Mouse (Mus musculus): ENCODE results near the gene Shc2. TPM values are rescaled to one million over a fixed set of nuclear protein-coding genes. Genes with fewer than 3 reads are reported as not detected.
A peak's percentile ranks its signal among the peaks of the same experiment; 100 is the strongest.

Gene Shc2
- polyA plus RNA-seq, 1 experiment from 2014 or later = 2.7 TPM

- peaks cover 16% of the 10 kb centered on the region for H3K4me1 ChIP-seq (replicated peaks)
- no peak overlapping the region for H3K4me3 ChIP-seq
- no peak overlapping the region for H3K27ac ChIP-seq (ENCODE audit: poor library complexity, severe bottlenecking)
- WGBS = 82% methylated on average over 8 of the region's 8 CpGs
- no peak overlapping the region for H3K9ac ChIP-seq
- no peaks in the 10 kb centered on the region for H3K36me3 ChIP-seq
- no peak overlapping the region for H3K4me2 ChIP-seq
- peaks cover 61% of the 10 kb centered on the region for H3K27me3 ChIP-seq (replicated peaks)
- no peaks in the 10 kb centered on the region for H3K9me3 ChIP-seq (replicated peaks)
- ATAC-seq (ENCODE audit: insufficient number of reproducible peaks, low FRiP score) = no peak
Measured at GRCm38 (mm10) chr10:79636287-79636686, 1.4 kb downstream of the Shc2 start.

GRCm38 (mm10) chr10:79633006-79633777 is 4.5 kb downstream of the Shc2 start:
- Histone ChIP-seq H3K27me3 (replicated peaks) (peaks cover 34% of the 10 kb centered on the region), H3K9ac (no peak overlapping the region), H3K36me3 (no peaks in the 10 kb centered on the region), H3K9me3 (replicated peaks) (no peaks in the 10 kb centered on the region), H3K27ac (ENCODE audit: poor library complexity, severe bottlenecking) (no peak overlapping the region), H3K4me3 (no peak overlapping the region), H3K4me2 (no peak overlapping the region), H3K4me1 (replicated peaks) (peaks cover 8% of the 10 kb centered on the region)
- ATAC-seq (ENCODE audit: insufficient number of reproducible peaks, low FRiP score) = no peak
- WGBS = 76% methylated on average over 17 of the region's 17 CpGs

GRCm38 (mm10) chr10:79631432-79631831 is 6.3 kb downstream of the Shc2 start:
- Histone ChIP-seq H3K4me1 (replicated peaks) (no peaks in the 10 kb centered on the region), H3K27me3 (replicated peaks) (peaks cover 16% of the 10 kb centered on the region; the same call in 1 of the 2 replicates)

GRCm38 (mm10) chr10:79628377-79628776 is 9.3 kb downstream of the Shc2 start:
- no peak for ATAC-seq (ENCODE audit: insufficient number of reproducible peaks, low FRiP score)
- H3K4me1 ChIP-seq (replicated peaks) = no peaks in the 10 kb centered on the region
- no peak overlapping the region for H3K4me3 ChIP-seq
- H3K9me3 ChIP-seq (replicated peaks) = no peaks in the 10 kb centered on the region
- 79% methylated on average over 5 of the region's 5 CpGs for WGBS
- no peaks in the 10 kb centered on the region for H3K36me3 ChIP-seq
- no peak overlapping the region for H3K27ac ChIP-seq (ENCODE audit: poor library complexity, severe bottlenecking)
- no peak overlapping the region for H3K9ac ChIP-seq
- peaks cover 11% of the 10 kb centered on the region; the same call in 1 of the 2 replicates for H3K27me3 ChIP-seq (replicated peaks)
- no peak overlapping the region for H3K4me2 ChIP-seq

More at GRCm38 (mm10) chr10:79631432-79631831, 6.3 kb downstream of the Shc2 start:
- WGBS = 78% methylated on average over 4 of the region's 4 CpGs
- no peaks in the 10 kb centered on the region for H3K9me3 ChIP-seq (replicated peaks)
- H3K4me3 ChIP-seq = no peak overlapping the region
- H3K9ac ChIP-seq = no peak overlapping the region
- H3K36me3 ChIP-seq = no peaks in the 10 kb centered on the region
- no peak overlapping the region for H3K4me2 ChIP-seq
- ATAC-seq (ENCODE audit: insufficient number of reproducible peaks, low FRiP score) = no peak
- H3K27ac ChIP-seq (ENCODE audit: poor library complexity, severe bottlenecking) = no peak overlapping the region

GRCm38 (mm10) chr10:79626156-79626555 is 11.6 kb downstream of the Shc2 start:
- Histone ChIP-seq H3K27me3 (replicated peaks) (peaks cover 15% of the 10 kb centered on the region; the same call in 1 of the 2 replicates), H3K27ac (ENCODE audit: poor library complexity, severe bottlenecking) (no peak overlapping the region), H3K9me3 (replicated peaks) (no peaks in the 10 kb centered on the region), H3K4me2 (no peak overlapping the region), H3K9ac (no peak overlapping the region), H3K36me3 (no peaks in the 10 kb centered on the region), H3K4me1 (replicated peaks) (no peaks in the 10 kb centered on the region), H3K4me3 (no peak overlapping the region)
- ATAC-seq (ENCODE audit: insufficient number of reproducible peaks, low FRiP score) = no peak
- 78% methylated on average over 10 of the region's 10 CpGs for WGBS

GRCm38 (mm10) chr10:79625398-79625797 is 12.3 kb downstream of the Shc2 start:
- no peaks in the 10 kb centered on the region for H3K36me3 ChIP-seq
- no peak overlapping the region for H3K9ac ChIP-seq
- no peaks in the 10 kb centered on the region for H3K9me3 ChIP-seq (replicated peaks)
- no peak for ATAC-seq (ENCODE audit: insufficient number of reproducible peaks, low FRiP score)
- no peak overlapping the region for H3K27ac ChIP-seq (ENCODE audit: poor library complexity, severe bottlenecking)
- peaks cover 18% of the 10 kb centered on the region; the same call in 1 of the 2 replicates for H3K27me3 ChIP-seq (replicated peaks)
- no peak overlapping the region for H3K4me3 ChIP-seq
- H3K4me2 ChIP-seq = no peak overlapping the region
- 75% methylated on average over 9 of the region's 9 CpGs for WGBS
- H3K4me1 ChIP-seq (replicated peaks) = no peaks in the 10 kb centered on the region

GRCm38 (mm10) chr10:79623950-79624349 is 13.8 kb downstream of the Shc2 start:
- Histone ChIP-seq H3K27ac (ENCODE audit: poor library complexity, severe bottlenecking) (no peak overlapping the region), H3K4me2 (no peak overlapping the region), H3K4me3 (no peak overlapping the region), H3K4me1 (replicated peaks) (no peaks in the 10 kb centered on the region), H3K9ac (no peak overlapping the region), H3K36me3 (no peaks in the 10 kb centered on the region), H3K27me3 (replicated peaks) (peaks cover 18% of the 10 kb centered on the region; the same call in 1 of the 2 replicates), H3K9me3 (replicated peaks) (no peaks in the 10 kb centered on the region)
- ATAC-seq (ENCODE audit: insufficient number of reproducible peaks, low FRiP score) = no peak
- WGBS = 73% methylated on average over 12 of the region's 12 CpGs

- Histone ChIP-seq H3K27ac (ENCODE audit: poor library complexity, severe bottlenecking) (no peak overlapping the region), H3K4me1 (replicated peaks) (peaks cover 21% of the 10 kb centered on the region), H3K27me3 (replicated peaks) (peaks cover 35% of the 10 kb centered on the region), H3K4me2 (no peak overlapping the region), H3K4me3 (no peak overlapping the region), H3K9me3 (replicated peaks) (no peaks in the 10 kb centered on the region), H3K36me3 (no peaks in the 10 kb centered on the region), H3K9ac (no peak overlapping the region)
- 80% methylated on average over 5 of the region's 5 CpGs for WGBS
- ATAC-seq (ENCODE audit: insufficient number of reproducible peaks, low FRiP score) = no peak
Measured at GRCm38 (mm10) chr10:79616376-79616775, 21.3 kb downstream of the Shc2 start.

GRCm38 (mm10) chr10:79615860-79616259 is 21.9 kb downstream of the Shc2 start:
- 17% methylated on average over 8 of the region's 8 CpGs for WGBS
- Histone ChIP-seq H3K36me3 (no peaks in the 10 kb centered on the region), H3K4me1 (replicated peaks) (peaks cover 21% of the 10 kb centered on the region), H3K4me3 (no peak overlapping the region), H3K27me3 (replicated peaks) (peaks cover 40% of the 10 kb centered on the region), H3K9me3 (replicated peaks) (no peaks in the 10 kb centered on the region), H3K4me2 (no peak overlapping the region), H3K27ac (ENCODE audit: poor library complexity, severe bottlenecking) (no peak overlapping the region), H3K9ac (no peak overlapping the region)
- no peak for ATAC-seq (ENCODE audit: insufficient number of reproducible peaks, low FRiP score)

- 89% methylated on average over 1 of the region's 1 CpGs for WGBS
- Histone ChIP-seq H3K9me3 (replicated peaks) (no peaks in the 10 kb centered on the region), H3K4me3 (peak overlapping the region; percentile 59), H3K27ac (ENCODE audit: poor library complexity, severe bottlenecking) (no peak overlapping the region), H3K4me1 (replicated peaks) (peaks cover 21% of the 10 kb centered on the region), H3K36me3 (no peaks in the 10 kb centered on the region), H3K9ac (0 out of 2 replicates have a peak overlapping the region, but pooled peaks have one; percentile 62), H3K27me3 (replicated peaks) (peaks cover 53% of the 10 kb centered on the region), H3K4me2 (peak overlapping the region; percentile 94)
- ATAC-seq (ENCODE audit: insufficient number of reproducible peaks, low FRiP score) = no peak
Measured at GRCm38 (mm10) chr10:79614305-79614643, 23.4 kb downstream of the Shc2 start.

- WGBS = under 1% methylated on average over 59 of the region's 60 CpGs
- Histone ChIP-seq H3K36me3 (no peaks in the 10 kb centered on the region), H3K27me3 (replicated peaks) (peaks cover 56% of the 10 kb centered on the region), H3K9me3 (replicated peaks) (no peaks in the 10 kb centered on the region), H3K4me1 (replicated peaks) (peaks cover 21% of the 10 kb centered on the region), H3K4me3 (peak within 1 kb of the TSS; percentile 59), H3K4me2 (peak within 1 kb of the TSS; percentile 94), H3K9ac (peak within 1 kb of the TSS; percentile 62), H3K27ac (ENCODE audit: poor library complexity, severe bottlenecking) (no peak within 1 kb of the TSS)
- ATAC-seq (ENCODE audit: insufficient number of reproducible peaks, low FRiP score) = peak; percentile 61
Measured at GRCm38 (mm10) chr10:79613578-79614304, 24.0 kb downstream of the Shc2 start, which contains the start of gene C2cd4c. Gene C2cd4c (minus strand): TSS chr10:79614025.

Measured in heart, embryonic 12.5 days (tissue).